Mouse (Mus musculus) lung, embryonic 14.5 days (tissue): ENCODE measurements around the gene Slc2a8. TPM values are rescaled to one million over a fixed set of nuclear protein-coding genes. Genes with fewer than 3 reads are reported as not detected.

Experiments used
- ATAC-seq: fragments of 200-750 bp; cut with Nextera tagmentation; 2 replicates; pipeline ENCODE4 v1.8.0; 2017; ENCODE audit warnings: mild to moderate bottlenecking, moderate TSS enrichment, moderate library complexity; ENCODE audit not compliant: insufficient read depth
- DNase-seq: peaks from one replicate; pipeline ENCODE4 v3.0.0-alpha.2; 2015
- H3K27ac ChIP-seq: fragments of 300-500 bp; sonication (generic); 2 replicates; pipeline ENCODE4 v1.5.1; 2014; ENCODE audit warnings: low read depth, mild to moderate bottlenecking, moderate library complexity
- H3K27me3 ChIP-seq: fragments of 300-500 bp; sonication (generic); 2 replicates; pipeline ENCODE4 v1.6.1; 2014; ENCODE audit warnings: low read length, control low read depth; ENCODE audit not compliant: insufficient read depth
- H3K36me3 ChIP-seq: fragments of 300-500 bp; sonication (generic); 2 replicates; pipeline ENCODE4 v1.6.1; 2014; ENCODE audit warnings: control low read depth; ENCODE audit not compliant: insufficient read depth
- H3K4me1 ChIP-seq: fragments of 300-500 bp; sonication (generic); 2 replicates; pipeline ENCODE4 v1.6.1; 2014; ENCODE audit warnings: antibody characterized with exemption, control low read depth; ENCODE audit not compliant: insufficient read depth
- H3K4me2 ChIP-seq: fragments of 300-500 bp; sonication (generic); 2 replicates; pipeline ENCODE4 v1.6.1; 2014; ENCODE audit warnings: mild to moderate bottlenecking
- H3K4me3 ChIP-seq: fragments of 300-500 bp; sonication (generic); 2 replicates; pipeline ENCODE4 v1.5.1; 2014; ENCODE audit warnings: low read depth, low read length
- H3K9ac ChIP-seq: fragments of 300-500 bp; sonication (generic); 2 replicates; pipeline ENCODE4 v1.6.1; 2014
- H3K9me3 ChIP-seq: fragments of 300-500 bp; sonication (generic); 2 replicates; pipeline ENCODE4 v1.6.1; 2016; ENCODE audit warnings: low read depth, low read length, control low read depth
- CTCF ChIP-seq: IDR thresholded peaks from 2 replicates; pipeline ENCODE4 v1.5.1; 2016; ENCODE audit warnings: antibody characterized with exemption, low read depth
- WGBS: fragments of 180-500 bp; shearing (Covaris S2); extraction: QIAGEN DNeasy Blood & Tissue Kit; methylation state at CpG from one replicate; pipeline ENCODE4 v1.1.7; 2014; 5-methylcytosine and 5-hydroxymethylcytosine counted together
- polyA plus RNA-seq: library from polyadenylated mRNA; unstranded; fragments of >200 nt; fragmentation: Nextera tagmentation; extraction: Ambion mirVana; gene quantifications from 2 replicates; pipeline ENCODE4 v1.2.1, GENCODE M21; 2014

The Slc2a8 gene
- polyA plus RNA-seq, 1 experiment from 2014 or later: 14.4 TPM

DNA sequence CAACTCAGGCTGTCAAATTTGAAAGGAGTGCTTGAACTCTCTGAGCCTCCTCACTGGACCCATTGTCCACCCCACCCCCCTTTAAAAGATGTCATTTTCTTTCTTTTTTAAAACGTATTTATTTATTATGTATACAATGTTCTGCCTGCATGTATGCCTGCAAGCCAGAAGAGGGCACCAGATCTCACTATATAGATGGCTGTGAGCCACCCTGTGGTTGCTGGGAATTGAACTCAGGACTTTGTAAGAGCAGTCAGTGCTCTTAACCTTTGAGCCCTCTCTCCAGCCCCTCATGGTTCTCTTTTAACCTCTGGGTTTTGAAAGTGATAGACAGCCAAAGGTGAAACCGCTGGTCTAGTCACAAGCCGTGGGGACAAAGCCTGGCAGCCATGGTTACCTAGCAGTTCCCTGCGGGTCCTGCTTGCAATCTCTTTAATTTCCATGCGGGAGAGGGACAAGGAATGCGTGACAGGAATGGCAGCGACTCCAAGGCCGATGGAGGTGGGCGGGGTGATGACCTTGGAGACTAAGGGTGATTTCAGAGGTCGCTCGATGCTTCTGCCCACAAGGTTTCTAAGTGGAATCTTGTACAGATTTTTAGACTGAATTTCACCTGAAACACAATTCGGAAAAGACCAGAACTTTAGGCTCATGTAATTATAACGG is 8.4 kb upstream of the Slc2a8 start:
- no peaks in the 10 kb centered on the region for H3K4me1 ChIP-seq
- H3K27ac ChIP-seq: no peak overlapping the region
- no peak for ATAC-seq
- no peaks in the 10 kb centered on the region for H3K27me3 ChIP-seq
- H3K4me2 ChIP-seq: no peak overlapping the region
- 60% methylated on average over 13 of the region's 13 CpGs for WGBS
- no peaks in the 10 kb centered on the region for H3K9me3 ChIP-seq
- TF ChIP-seq CTCF: peak; percentile 66
- no peaks in the 10 kb centered on the region for H3K36me3 ChIP-seq
- peak; percentile 65 for DNase-seq
- H3K9ac ChIP-seq: no peak overlapping the region
- H3K4me3 ChIP-seq: no peak overlapping the region

DNA sequence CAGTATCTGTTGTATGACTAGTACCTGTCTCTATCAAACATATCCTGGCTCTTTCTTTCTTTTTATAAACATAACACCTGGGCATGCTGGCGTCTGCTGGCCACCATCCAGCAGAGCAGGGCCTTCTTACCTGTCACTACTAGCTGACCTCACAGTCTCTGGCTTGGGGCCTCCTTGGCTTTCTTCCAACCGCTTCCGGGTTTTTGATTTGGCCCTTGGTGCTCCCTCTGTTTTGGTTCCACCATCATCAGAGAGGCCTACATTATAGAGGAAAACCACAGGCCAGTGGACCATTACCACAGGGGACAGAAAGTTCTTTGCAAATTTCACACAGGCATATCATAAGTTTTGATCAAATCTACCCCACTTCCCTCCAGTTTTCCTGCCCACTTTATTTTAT is 7.5 kb upstream of the Slc2a8 start:
- Histone ChIP-seq H3K9me3 (no peaks in the 10 kb centered on the region), H3K36me3 (no peaks in the 10 kb centered on the region), H3K4me1 (no peaks in the 10 kb centered on the region), H3K9ac (no peak overlapping the region), H3K27me3 (no peaks in the 10 kb centered on the region), H3K4me3 (no peak overlapping the region), H3K4me2 (no peak overlapping the region), H3K27ac (no peak overlapping the region)
- TF ChIP-seq CTCF: no peak
- 46% methylated on average over 3 of the region's 3 CpGs for WGBS
- ATAC-seq: no peak
- no peak for DNase-seq

DNA sequence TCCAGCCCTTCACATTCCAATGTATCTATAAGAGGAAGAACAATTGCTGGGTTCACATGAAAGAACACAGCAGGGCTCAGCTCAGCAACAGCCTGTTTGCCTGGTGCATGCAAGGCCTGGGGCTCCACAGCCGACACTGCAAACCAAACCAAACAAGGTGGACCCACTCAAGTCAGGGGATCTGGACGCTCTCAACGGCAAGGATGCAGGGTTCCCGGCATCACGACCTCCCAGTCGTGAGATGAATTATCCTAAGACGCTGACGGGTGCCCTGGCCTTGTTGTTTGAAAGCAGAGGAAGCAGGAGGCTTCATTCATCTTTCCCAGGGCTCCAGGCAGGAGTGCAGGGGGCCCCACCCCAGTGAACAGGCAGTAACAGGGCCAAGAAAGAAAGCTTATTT is 4.0 kb upstream of the Slc2a8 start:
- Histone ChIP-seq H3K9me3 (no peaks in the 10 kb centered on the region), H3K4me1 (peaks cover 6% of the 10 kb centered on the region; the same call in 1 of the 2 replicates), H3K27me3 (no peaks in the 10 kb centered on the region), H3K4me2 (no peak overlapping the region), H3K4me3 (no peak overlapping the region), H3K36me3 (no peaks in the 10 kb centered on the region), H3K9ac (no peak overlapping the region), H3K27ac (no peak overlapping the region)
- DNase-seq: no peak
- 23% methylated on average over 8 of the region's 8 CpGs for WGBS
- no peak for ATAC-seq
- no peak for TF ChIP-seq CTCF

DNA sequence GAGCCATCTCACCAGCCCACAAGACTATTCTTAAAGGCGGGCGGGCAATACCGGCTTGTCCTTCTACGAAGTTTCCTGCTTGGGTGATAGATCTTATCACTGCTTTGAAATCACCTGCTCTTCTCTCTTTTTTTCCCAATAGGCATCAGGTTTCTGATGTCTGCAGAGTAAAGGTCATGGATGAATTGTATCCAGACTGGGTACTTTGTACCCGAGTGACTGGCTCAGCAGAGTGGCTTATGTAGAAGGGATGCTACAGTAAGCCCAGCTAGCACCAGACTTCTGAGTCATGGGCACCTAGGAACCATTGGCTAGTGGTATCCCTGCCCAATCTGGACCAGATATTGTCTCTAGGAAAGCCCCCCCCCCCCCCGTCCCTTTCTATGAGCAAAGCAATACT is 1.7 kb upstream of the Slc2a8 start:
- Histone ChIP-seq H3K36me3 (no peaks in the 10 kb centered on the region), H3K4me3 (no peak overlapping the region), H3K4me1 (peaks cover 6% of the 10 kb centered on the region; the same call in 1 of the 2 replicates), H3K27me3 (no peaks in the 10 kb centered on the region), H3K27ac (no peak overlapping the region), H3K4me2 (no peak overlapping the region), H3K9ac (no peak overlapping the region), H3K9me3 (no peaks in the 10 kb centered on the region)
- no peak for TF ChIP-seq CTCF
- DNase-seq: no peak
- 46% methylated on average over 6 of the region's 6 CpGs for WGBS
- no peak for ATAC-seq

DNA sequence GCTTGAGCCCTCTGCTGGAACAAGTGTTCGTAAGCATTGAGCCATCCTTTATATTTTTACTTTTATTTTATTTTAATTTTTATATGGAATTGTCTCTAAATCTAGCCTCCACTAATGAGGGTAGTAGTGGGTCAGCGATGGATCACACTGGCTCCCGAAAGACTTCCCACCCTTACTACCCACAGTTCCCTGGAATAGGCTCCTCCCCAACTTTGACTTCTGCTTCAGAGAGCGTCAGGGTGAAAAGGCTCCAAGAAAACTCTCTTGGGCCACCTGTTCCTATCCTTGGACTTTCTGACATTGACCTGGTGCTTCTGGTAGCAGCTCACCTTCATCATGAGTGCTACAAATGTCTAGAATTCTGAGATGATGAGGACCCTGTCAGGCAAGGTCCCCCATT is 817 bp upstream of the Slc2a8 start:
- H3K36me3 ChIP-seq: no peaks in the 10 kb centered on the region
- no peak overlapping the region for H3K27ac ChIP-seq
- H3K4me3 ChIP-seq: peak overlapping the region; percentile 84
- H3K9ac ChIP-seq: no peak overlapping the region
- no peak for TF ChIP-seq CTCF
- H3K4me1 ChIP-seq: peaks cover 6% of the 10 kb centered on the region; the same call in 1 of the 2 replicates
- WGBS: 5% methylated on average over 4 of the region's 4 CpGs
- H3K4me2 ChIP-seq: peak overlapping the region; percentile 100
- ATAC-seq: no peak
- no peaks in the 10 kb centered on the region for H3K27me3 ChIP-seq
- H3K9me3 ChIP-seq: no peaks in the 10 kb centered on the region
- no peak for DNase-seq

DNA sequence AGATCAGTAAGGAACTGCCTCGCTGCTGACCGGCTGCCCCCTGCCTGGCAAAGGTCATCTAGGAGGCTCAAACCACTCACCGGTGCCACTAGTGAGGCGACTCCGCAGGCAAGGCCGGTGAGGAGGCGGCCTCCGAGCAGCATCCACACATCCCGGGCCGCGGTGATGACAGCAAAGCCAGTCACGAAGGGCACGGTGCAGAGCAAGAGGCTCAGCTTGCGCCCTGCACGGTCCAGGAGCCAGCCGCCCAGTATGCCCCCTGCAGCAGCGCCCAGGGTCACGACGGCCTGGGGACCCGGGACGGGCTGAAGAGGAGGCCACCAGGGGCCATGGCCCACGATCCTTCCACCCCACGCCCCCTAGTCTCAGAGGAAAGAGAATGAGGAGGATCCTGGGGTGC is 602 bp downstream of the Slc2a8 start:
- H3K9me3 ChIP-seq: no peaks in the 10 kb centered on the region
- no peaks in the 10 kb centered on the region for H3K36me3 ChIP-seq
- WGBS: under 1% methylated on average over 23 of the region's 23 CpGs
- peaks cover 6% of the 10 kb centered on the region; the same call in 1 of the 2 replicates for H3K4me1 ChIP-seq
- H3K4me2 ChIP-seq: peak overlapping the region; percentile 100
- H3K4me3 ChIP-seq: peak overlapping the region; percentile 84
- TF ChIP-seq CTCF: no peak
- ATAC-seq: peak; percentile 43
- DNase-seq: peak; percentile 32
- H3K9ac ChIP-seq: peak overlapping the region; percentile 74
- no peak overlapping the region for H3K27ac ChIP-seq
- no peaks in the 10 kb centered on the region for H3K27me3 ChIP-seq

DNA sequence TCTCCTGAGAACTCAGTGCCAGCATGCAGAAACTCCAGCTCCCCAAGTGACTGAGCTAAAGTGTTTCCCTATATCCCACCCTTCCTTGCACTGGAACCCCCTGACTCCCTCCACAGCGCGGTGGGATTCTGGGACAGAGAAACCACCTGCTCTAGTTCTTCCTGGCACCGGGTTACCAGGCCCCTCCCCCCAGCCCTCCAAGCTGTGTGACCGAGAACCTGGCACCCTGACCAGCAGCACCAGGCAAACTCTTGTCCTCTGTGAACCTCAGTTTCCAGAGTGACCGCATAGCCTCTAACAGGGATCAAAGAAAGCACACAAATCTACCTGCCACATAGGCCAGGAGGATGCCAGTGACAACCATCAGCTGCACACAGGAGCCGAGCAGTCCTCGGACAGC is 2.2 kb downstream of the Slc2a8 start:
- Histone ChIP-seq H3K4me3 (no peak overlapping the region), H3K9me3 (no peaks in the 10 kb centered on the region), H3K36me3 (no peaks in the 10 kb centered on the region), H3K27me3 (no peaks in the 10 kb centered on the region), H3K4me1 (peaks cover 6% of the 10 kb centered on the region; the same call in 1 of the 2 replicates), H3K27ac (no peak overlapping the region), H3K9ac (no peak overlapping the region), H3K4me2 (no peak overlapping the region)
- WGBS: 81% methylated on average over 7 of the region's 7 CpGs
- ATAC-seq: no peak
- no peak for TF ChIP-seq CTCF
- DNase-seq: no peak
